Mouse (Mus musculus) limb, embryonic 12.5 days (tissue): Measurements from ENCODE around the gene Syngr3. TPM values are rescaled to one million over a fixed set of nuclear protein-coding genes. Genes with fewer than 3 reads are reported as not detected.
"Not testable (repeated sequence)": the region's sequence is repeated elsewhere in the genome, so short reads cannot be mapped to it uniquely, and the experiment has no call there.

Source experiments
- ATAC-seq: fragments of 200-750 bp; cut with Nextera tagmentation; 2 replicates; pipeline ENCODE4 v1.8.0; 2017; ENCODE audit warnings: low read depth, moderate TSS enrichment; ENCODE audit not compliant: insufficient number of reproducible peaks, insufficient read depth, low FRiP score, low TSS enrichment
- H3K27ac ChIP-seq: fragments of 300-500 bp; sonication (generic); 2 replicates; pipeline ENCODE4 v1.5.1; 2016; ENCODE audit warnings: mild to moderate bottlenecking, moderate library complexity
- H3K27me3 ChIP-seq: fragments of 300-500 bp; sonication (generic); 2 replicates; pipeline ENCODE4 v1.6.1; 2016; ENCODE audit warnings: mild to moderate bottlenecking, moderate library complexity
- H3K36me3 ChIP-seq: fragments of 300-500 bp; sonication (generic); 2 replicates; pipeline ENCODE4 v1.6.1; 2016; ENCODE audit warnings: mild to moderate bottlenecking, moderate library complexity
- H3K4me1 ChIP-seq: fragments of 300-500 bp; sonication (generic); replicated peaks from 2 replicates; pipeline ENCODE4 v1.6.1; 2016
- H3K4me2 ChIP-seq: fragments of 300-500 bp; sonication (generic); 2 replicates; pipeline ENCODE4 v1.6.1; 2016; ENCODE audit warnings: mild to moderate bottlenecking, moderate library complexity
- H3K4me3 ChIP-seq: fragments of 300-500 bp; sonication (generic); replicated peaks from 2 replicates; pipeline ENCODE4 v1.5.1; 2016; ENCODE audit warnings: mild to moderate bottlenecking
- H3K9ac ChIP-seq: fragments of 300-500 bp; sonication (generic); replicated peaks from 2 replicates; pipeline ENCODE4 v1.6.1; 2016; ENCODE audit warnings: mild to moderate bottlenecking, moderate library complexity
- H3K9me3 ChIP-seq: fragments of 300-500 bp; sonication (generic); 2 replicates; pipeline ENCODE4 v1.6.1; 2016; ENCODE audit warnings: mild to moderate bottlenecking, moderate library complexity
- WGBS: fragments of 180-500 bp; shearing (Covaris S2); methylation state at CpG from one replicate; pipeline ENCODE4 v1.1.7; 2016; 5-methylcytosine and 5-hydroxymethylcytosine counted together
- polyA plus RNA-seq: library from polyadenylated mRNA; unstranded; fragments of >200 nt; fragmentation: Nextera tagmentation; extraction: Ambion mirVana; gene quantifications from 2 replicates; pipeline ENCODE4 v1.2.1, GENCODE M21; 2016

The Syngr3 gene
- polyA plus RNA-seq, 1 experiment from 2014 or later, result 8.2 TPM

DNA sequence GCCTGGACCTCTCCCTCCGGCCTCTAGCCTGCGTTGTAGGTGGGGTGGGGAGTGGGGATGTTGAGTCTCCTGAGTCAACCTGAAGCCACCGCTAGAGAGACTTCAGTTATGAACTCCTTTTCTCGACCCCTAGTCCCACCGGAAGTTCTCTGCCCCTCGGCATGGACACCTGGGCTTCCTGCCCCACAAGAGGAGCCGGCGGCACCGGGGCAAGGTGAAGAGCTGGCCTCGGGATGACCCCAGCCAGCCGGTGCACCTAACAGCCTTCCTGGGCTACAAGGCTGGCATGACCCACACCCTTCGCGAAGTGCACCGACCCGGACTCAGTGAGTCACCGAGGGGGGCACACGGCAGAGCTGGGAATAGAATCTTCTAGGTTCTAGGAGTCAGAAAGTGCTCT is 38.4 kb upstream of the Syngr3 start:
- H3K9ac ChIP-seq, result no peak overlapping the region; the same call in 1 of the 2 replicates
- peaks cover 14% of the 10 kb centered on the region; the same call in 1 of the 2 replicates for H3K27me3 ChIP-seq
- ATAC-seq, result no peak
- no peaks in the 10 kb centered on the region for H3K36me3 ChIP-seq
- no peak overlapping the region for H3K27ac ChIP-seq
- no peak overlapping the region for H3K4me3 ChIP-seq
- H3K9me3 ChIP-seq, result no peaks in the 10 kb centered on the region
- H3K4me2 ChIP-seq, result no peak overlapping the region
- WGBS, result 69% methylated on average over 17 of the region's 17 CpGs
- peaks cover 5% of the 10 kb centered on the region for H3K4me1 ChIP-seq

- H3K4me2 ChIP-seq, result no peak within 1 kb of the TSS
- peaks cover 10% of the 10 kb centered on the region for H3K4me1 ChIP-seq
- H3K36me3 ChIP-seq, result peaks cover under 1% of the 10 kb centered on the region
- no peak within 1 kb of the TSS for H3K4me3 ChIP-seq
- ATAC-seq, result no peak
- peaks cover 14% of the 10 kb centered on the region; the same call in 1 of the 2 replicates for H3K27me3 ChIP-seq
- H3K9ac ChIP-seq, result no peak within 1 kb of the TSS; the same call in 1 of the 2 replicates
- no peak within 1 kb of the TSS for H3K27ac ChIP-seq
- H3K9me3 ChIP-seq, result no peaks in the 10 kb centered on the region
- 58% methylated on average over 2 of the region's 2 CpGs for WGBS
These were observed 37.9 kb upstream of the Syngr3 start, which contains the start of gene Rpl3l for GRCm38 (mm10) chr17:24727618-24728017. TSS of gene Rpl3l (plus strand) at chr17:24727820.

DNA sequence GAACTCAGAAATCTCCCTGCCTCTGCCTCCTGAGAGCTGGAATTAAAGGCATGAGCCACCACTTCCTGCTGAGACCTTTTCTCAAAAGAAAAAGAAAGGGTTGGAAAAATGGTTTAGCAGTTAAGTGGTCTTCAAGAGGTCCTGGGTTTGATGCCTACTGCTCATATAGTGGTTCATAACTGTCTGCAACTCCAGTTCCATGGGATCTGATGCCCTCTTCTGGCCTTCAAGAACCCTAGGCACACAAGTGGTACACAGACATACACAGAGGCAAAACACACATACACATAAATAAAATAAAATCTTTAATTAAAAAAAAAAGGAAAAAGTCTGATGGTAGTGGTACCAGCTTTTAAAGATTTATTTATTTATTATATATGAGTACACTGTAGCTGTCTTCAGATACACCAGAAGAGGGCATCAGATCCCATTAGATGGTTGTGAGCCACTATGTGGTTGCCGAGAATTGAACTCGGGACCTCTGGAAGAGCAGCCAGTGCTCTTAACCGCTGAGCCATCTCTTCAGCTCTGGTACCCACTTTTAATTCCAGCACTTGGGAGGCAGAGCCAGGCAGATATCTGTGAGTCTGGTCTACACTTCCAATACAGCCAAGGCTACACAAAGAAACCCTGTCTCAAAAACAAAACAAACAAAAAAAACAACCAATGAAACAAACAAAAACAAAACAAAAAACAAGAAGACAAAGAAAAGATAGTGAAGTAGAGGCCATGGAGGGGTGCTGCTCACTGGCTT is 36.1 kb upstream of the Syngr3 start:
- Histone ChIP-seq H3K9ac (no peak overlapping the region), H3K27me3 (peaks cover 3% of the 10 kb centered on the region; the same call in 1 of the 2 replicates), H3K36me3 (peaks cover 16% of the 10 kb centered on the region), H3K4me1 (peaks cover 26% of the 10 kb centered on the region), H3K4me2 (no peak overlapping the region), H3K9me3 (no peaks in the 10 kb centered on the region), H3K27ac (no peak overlapping the region), H3K4me3 (no peak overlapping the region)
- ATAC-seq, result no peak
- 71% methylated on average over 3 of the region's 3 CpGs for WGBS

DNA sequence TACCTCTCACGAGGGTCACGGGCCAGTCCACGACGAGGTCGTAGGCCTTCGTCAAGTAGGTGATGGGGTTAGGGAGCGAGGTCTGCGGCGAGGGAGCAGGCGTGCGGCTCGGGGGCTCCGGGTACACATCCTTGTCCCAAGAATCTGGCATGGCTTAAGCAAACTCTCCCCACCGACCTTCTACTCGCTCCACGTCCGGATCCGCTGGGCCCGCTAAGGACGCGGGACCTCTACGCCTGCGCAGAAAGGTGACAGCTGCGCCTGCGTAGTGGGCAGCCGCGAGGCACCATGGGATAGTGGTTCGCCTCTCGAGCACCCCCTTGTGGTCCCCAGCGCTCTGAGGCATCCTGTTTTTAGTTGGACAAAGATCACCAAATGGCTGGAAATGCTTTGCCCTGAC is 34.4 kb upstream of the Syngr3 start, which contains the start of gene Ndufb10:
Gene Ndufb10 (minus strand): TSS at position 295 of the 400 bp plus-strand sequence.
- peak within 1 kb of the TSS; percentile 81 for H3K4me3 ChIP-seq
- ATAC-seq, result peak; percentile 65
- H3K27ac ChIP-seq, result peak within 1 kb of the TSS; percentile 80
- H3K4me1 ChIP-seq, result peaks cover 26% of the 10 kb centered on the region
- H3K4me2 ChIP-seq, result peak within 1 kb of the TSS; percentile 82
- under 1% methylated on average over 30 of the region's 30 CpGs for WGBS
- no peaks in the 10 kb centered on the region for H3K9me3 ChIP-seq
- H3K9ac ChIP-seq, result peak within 1 kb of the TSS; percentile 88
- H3K36me3 ChIP-seq, result peaks cover 18% of the 10 kb centered on the region
- peaks cover 3% of the 10 kb centered on the region; the same call in 1 of the 2 replicates for H3K27me3 ChIP-seq

GRCm38 (mm10) chr17:24723881-24724180 is 34.1 kb upstream of the Syngr3 start:
- H3K36me3 ChIP-seq, result peaks cover 18% of the 10 kb centered on the region
- ATAC-seq, result no peak
- WGBS, result under 1% methylated on average over 15 of the region's 15 CpGs
- peak overlapping the region; percentile 80 for H3K27ac ChIP-seq
- H3K4me1 ChIP-seq, result peaks cover 28% of the 10 kb centered on the region
- H3K4me3 ChIP-seq, result peak overlapping the region; percentile 81
- H3K9me3 ChIP-seq, result no peaks in the 10 kb centered on the region
- peak overlapping the region; percentile 82 for H3K4me2 ChIP-seq
- H3K27me3 ChIP-seq, result peaks cover 3% of the 10 kb centered on the region; the same call in 1 of the 2 replicates
- peak overlapping the region; percentile 88 for H3K9ac ChIP-seq

- peaks cover 32% of the 10 kb centered on the region for H3K4me1 ChIP-seq
- no peaks in the 10 kb centered on the region for H3K27me3 ChIP-seq
- H3K4me3 ChIP-seq, result peak overlapping the region; percentile 81
- H3K9me3 ChIP-seq, result no peaks in the 10 kb centered on the region
- H3K4me2 ChIP-seq, result peak overlapping the region; percentile 82
- peak overlapping the region; percentile 80; the same call in 1 of the 2 replicates for H3K27ac ChIP-seq
- ATAC-seq, result no peak
- peaks cover 24% of the 10 kb centered on the region for H3K36me3 ChIP-seq
- 5% methylated on average over 12 of the region's 12 CpGs for WGBS
- H3K9ac ChIP-seq, result peak overlapping the region; percentile 88
These were observed 33.5 kb upstream of the Syngr3 start for GRCm38 (mm10) chr17:24723122-24723880.

DNA sequence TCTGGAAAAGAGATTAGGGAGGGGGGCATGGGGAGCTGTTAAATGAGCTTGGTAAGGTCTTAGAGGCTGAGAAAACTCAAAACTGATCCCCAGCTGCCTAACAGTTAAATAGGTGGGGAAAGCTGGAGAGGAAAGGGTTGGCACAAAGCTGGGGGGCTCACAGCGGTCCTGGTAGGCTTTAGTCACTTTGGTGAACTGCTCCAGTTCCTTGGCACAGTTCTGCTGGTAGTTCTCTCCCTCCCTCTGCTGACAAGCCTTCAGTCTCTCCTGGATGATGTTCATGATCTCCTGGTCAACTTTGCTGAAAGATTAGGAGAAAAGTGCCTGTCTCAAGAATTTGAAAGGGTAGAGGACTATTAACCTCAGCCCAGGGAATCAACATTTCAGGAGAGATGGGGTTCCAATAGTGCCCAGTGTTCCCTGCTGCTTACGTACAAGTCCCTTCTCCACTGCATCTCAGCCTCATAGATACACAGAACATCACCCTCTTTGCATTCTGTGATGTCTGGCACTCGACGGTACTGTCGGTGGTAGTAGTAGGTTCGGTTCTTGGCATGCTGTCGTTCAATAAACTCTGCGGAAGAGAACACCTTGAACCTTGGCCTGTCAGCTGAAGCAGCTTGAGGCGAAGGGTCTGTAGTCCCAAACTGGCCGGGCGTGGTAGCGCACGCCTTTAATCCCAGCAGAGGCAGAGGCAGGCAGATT is 32.6 kb upstream of the Syngr3 start:
- no peaks in the 10 kb centered on the region for H3K27me3 ChIP-seq
- peaks cover 32% of the 10 kb centered on the region for H3K4me1 ChIP-seq
- H3K9me3 ChIP-seq, result no peaks in the 10 kb centered on the region
- H3K9ac ChIP-seq, result 0 out of 2 replicates have a peak overlapping the region, but pooled peaks have one; percentile 19
- no peak for ATAC-seq
- peak overlapping the region; percentile 82 for H3K4me2 ChIP-seq
- no peak overlapping the region for H3K27ac ChIP-seq
- H3K4me3 ChIP-seq, result 0 out of 2 replicates have a peak overlapping the region, but pooled peaks have one; percentile 8
- WGBS, result 34% methylated on average over 13 of the region's 13 CpGs
- peaks cover 33% of the 10 kb centered on the region for H3K36me3 ChIP-seq

- H3K9me3 ChIP-seq, ATAC-seq, H3K27me3 ChIP-seq, H3K27ac ChIP-seq: not testable (repeated sequence)
- peaks cover 41% of the 10 kb centered on the region for H3K36me3 ChIP-seq
- peak overlapping the region; percentile 82 for H3K4me2 ChIP-seq
- WGBS, result 57% methylated on average over 7 of the region's 7 CpGs
- peaks cover 32% of the 10 kb centered on the region for H3K4me1 ChIP-seq
- peak overlapping the region; percentile 81 for H3K4me3 ChIP-seq
- peak overlapping the region; percentile 65 for H3K9ac ChIP-seq
These were observed 31.7 kb upstream of the Syngr3 start for GRCm38 (mm10) chr17:24721383-24721955.

DNA sequence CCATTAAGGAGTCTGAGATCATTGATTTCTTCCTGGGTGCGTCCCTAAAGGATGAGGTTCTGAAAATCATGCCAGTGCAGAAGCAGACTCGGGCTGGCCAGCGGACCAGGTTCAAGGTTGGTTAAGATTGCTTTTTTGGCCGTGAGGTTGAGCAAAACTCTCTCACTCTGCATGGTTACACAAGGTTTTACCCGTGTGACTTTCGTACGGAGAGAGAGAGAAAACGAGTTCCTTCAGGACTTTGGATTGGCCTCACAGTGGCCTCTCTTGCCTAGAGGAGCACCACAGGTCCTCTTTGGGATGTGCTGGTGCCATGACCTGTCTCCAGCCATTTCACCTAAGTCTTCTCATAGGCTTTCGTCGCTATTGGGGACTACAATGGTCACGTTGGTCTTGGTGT is 30.9 kb upstream of the Syngr3 start:
- peaks cover 32% of the 10 kb centered on the region for H3K4me1 ChIP-seq
- peak overlapping the region; percentile 93 for H3K27ac ChIP-seq
- H3K9ac ChIP-seq, result peak overlapping the region; percentile 88
- H3K4me3 ChIP-seq, result peak overlapping the region; percentile 81
- not testable (repeated sequence) for H3K27me3 ChIP-seq, ATAC-seq, H3K9me3 ChIP-seq
- H3K36me3 ChIP-seq, result peaks cover 49% of the 10 kb centered on the region
- WGBS, result under 1% methylated on average over 11 of the region's 11 CpGs
- H3K4me2 ChIP-seq, result peak overlapping the region; percentile 82

DNA sequence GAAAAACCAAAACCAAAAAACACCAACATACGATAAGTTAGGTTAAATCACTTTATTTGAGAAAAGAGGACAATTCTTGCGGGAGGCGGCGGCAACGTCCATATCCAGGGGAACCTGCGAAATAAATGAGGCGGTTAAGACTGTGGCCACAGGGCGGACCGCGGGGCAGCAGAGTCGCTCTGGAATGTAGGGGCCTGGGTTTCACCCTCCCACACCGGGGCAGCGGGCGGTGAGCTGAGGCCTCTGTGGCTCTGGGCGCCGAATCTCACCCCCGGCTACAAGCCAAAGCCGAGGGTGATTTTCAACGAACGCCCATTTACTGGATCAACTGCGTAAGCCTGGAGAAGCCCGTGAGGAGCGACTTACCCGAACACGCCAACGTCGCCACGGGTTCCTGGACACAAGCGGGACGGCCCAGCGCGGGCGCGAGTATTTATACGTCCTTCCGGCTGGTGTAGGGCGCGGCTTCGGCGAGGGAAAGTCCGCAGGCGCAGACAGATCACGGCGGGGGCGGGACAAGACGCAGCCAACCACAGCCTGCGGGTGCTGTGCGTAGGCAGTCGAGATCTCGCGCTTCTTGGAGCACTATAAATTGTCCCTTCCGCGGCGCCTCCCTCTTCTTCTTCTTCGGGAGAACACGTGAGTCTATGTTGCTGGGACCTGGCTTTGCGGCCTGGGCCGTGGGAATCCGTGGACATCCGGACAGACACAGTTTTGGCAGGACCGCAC is 29.9 kb upstream of the Syngr3 start:
- peak overlapping the region; percentile 93 for H3K27ac ChIP-seq
- ATAC-seq, result peak; percentile 97
- no peaks in the 10 kb centered on the region for H3K27me3 ChIP-seq
- peaks cover 53% of the 10 kb centered on the region for H3K36me3 ChIP-seq
- H3K9me3 ChIP-seq, result no peaks in the 10 kb centered on the region
- whole genome bisulfite sequencing, result under 1% methylated on average over 61 of the region's 61 CpGs
- H3K4me3 ChIP-seq, result peak overlapping the region; percentile 81
- H3K9ac ChIP-seq, result peak overlapping the region; percentile 90
- peak overlapping the region; percentile 82 for H3K4me2 ChIP-seq
- peaks cover 32% of the 10 kb centered on the region for H3K4me1 ChIP-seq
